ENCODE assay signal across 8 mouse cellular contexts in genomic region chr1:84841061-84841460, GRCm38 (mm10). TPM values are rescaled to one million over a fixed set of nuclear protein-coding genes. Genes with fewer than 3 reads are reported as not detected.
DNase-seq lines count a peak whose midpoint lies in the region; ATAC-seq and TF ChIP-seq lines count a peak whose summit lies in the region.

No protein-coding gene starts in this region.

- H3K4me2 ChIP-seq in heart, embryonic 12.5 days = peak overlapping the region; percentile 43
- peak overlapping the region; percentile 73 for H3K4me2 ChIP-seq in forebrain, postnatal 0 days (ENCODE audit: low read depth)

- ATAC-seq in heart, embryonic 12.5 days (ENCODE audit: insufficient number of reproducible peaks, low FRiP score) = no peak
- no peak for ATAC-seq in forebrain, postnatal 0 days

- 61% methylated on average over 3 of the region's 3 CpGs for WGBS in heart, embryonic 12.5 days
- 58% methylated on average over 3 of the region's 3 CpGs for WGBS in forebrain, postnatal 0 days
- 95% methylated on average over 2 of the region's 3 CpGs for whole genome bisulfite sequencing in macrophage (ENCODE audit: missing documents)

- H3K4me3 ChIP-seq in heart, embryonic 12.5 days = no peak overlapping the region
- H3K4me3 ChIP-seq in E14TG2a.4 (replicated peaks; ENCODE audit: low read length) (peak overlapping the region; percentile 90), macrophage (ENCODE audit: inconsistent target) (peak overlapping the region; percentile 80)
- H3K4me3 ChIP-seq in forebrain, postnatal 0 days (ENCODE audit: low read depth, low read length) = peak overlapping the region; percentile 98; the same call in 1 of the 2 replicates

- peaks cover 41% of the 10 kb centered on the region for H3K79me2 ChIP-seq in macrophage (ENCODE audit: inconsistent target)

- no peaks in the 10 kb centered on the region for H3K9me3 ChIP-seq in heart, embryonic 12.5 days (replicated peaks)
- H3K9me3 ChIP-seq in E14TG2a.4 (ENCODE audit: low read length) = no peaks in the 10 kb centered on the region
- H3K9me3 ChIP-seq in forebrain, postnatal 0 days (ENCODE audit: low read length) = no peaks in the 10 kb centered on the region

- no peaks in the 10 kb centered on the region for H3K27me3 ChIP-seq in heart, embryonic 12.5 days (replicated peaks)
- H3K27me3 ChIP-seq in E14TG2a.4 (ENCODE audit: insufficient read depth, low read length) = no peaks in the 10 kb centered on the region
- H3K27me3 ChIP-seq in forebrain, postnatal 0 days (ENCODE audit: insufficient read depth, low read length) = no peaks in the 10 kb centered on the region

- no peak overlapping the region for H3K27ac ChIP-seq in heart, embryonic 12.5 days (ENCODE audit: poor library complexity, severe bottlenecking)
- H3K27ac ChIP-seq in forebrain, postnatal 0 days (ENCODE audit: low read depth, low read length) = no peak overlapping the region
- H3K27ac ChIP-seq in macrophage = no peak overlapping the region

- DNase-seq in heart, adult 9 months (ENCODE audit: low spot score in 2 of 2) = no peak
- DNase-seq in forebrain, postnatal 0 days = no peak
- no peak for DNase-seq in thymus, postnatal 25 days
- DNase-seq in retina, embryonic 14.5 days (ENCODE audit: low spot score) = no peak
- DNase-seq in lung, postnatal 36 days = no peak

- TF ChIP-seq CTCF in E14TG2a.4 (conservative IDR thresholded peaks at IDR 0.05; ENCODE audit: low read length) = no peak
- TF ChIP-seq CTCF in forebrain, postnatal 0 days (IDR thresholded peaks at IDR 0.05; ENCODE audit: low read depth) = no peak

- H3K36me3 ChIP-seq in heart, embryonic 12.5 days = no peaks in the 10 kb centered on the region
- H3K36me3 ChIP-seq in E14TG2a.4 (ENCODE audit: insufficient read depth, low read length) (peaks cover 38% of the 10 kb centered on the region), macrophage (ENCODE audit: inconsistent target) (no peaks in the 10 kb centered on the region)
- H3K36me3 ChIP-seq in forebrain, postnatal 0 days (ENCODE audit: insufficient read depth) = no peaks in the 10 kb centered on the region

- no peak overlapping the region for H3K9ac ChIP-seq in heart, embryonic 12.5 days
- H3K9ac ChIP-seq in forebrain, postnatal 0 days = no peak overlapping the region

- peaks cover 4% of the 10 kb centered on the region for H3K4me1 ChIP-seq in heart, embryonic 12.5 days (replicated peaks)
- H3K4me1 ChIP-seq in E14TG2a.4 (replicated peaks; ENCODE audit: low read depth, low read length) = peaks cover 65% of the 10 kb centered on the region
- 0 out of 2 replicates have a peak, but pooled peaks cover 4% of the 10 kb centered on the region for H3K4me1 ChIP-seq in forebrain, postnatal 0 days (ENCODE audit: insufficient read depth)

RNA-seq across cellular contexts. Expression of gene Trip12, which starts 0.7 kb away (rescaled TPM):
- 98.5 and 98.8 TPM in 2 replicates for polyA plus RNA-seq in heart, embryonic 12.5 days (2016; fragmentation: Nextera tagmentation; extraction: Ambion mirVana)
- total RNA-seq in forebrain, postnatal 0 days (2014; rRNA removed) = 106 and 126 TPM in 2 replicates
- 13.7 and 26.0 TPM in 2 replicates for polyA plus RNA-seq in forebrain, postnatal 0 days (2015; fragmentation: Nextera tagmentation; extraction: Ambion mirVana)
- 1,000 to 10,000 TPM in 1 of 26 experiments, 100 to 1,000 TPM in 25; 722 to 1,220 (median 810) TPM for total RNA-seq in macrophage (2018; cell fraction: chromatin; rRNA removed)
- total RNA-seq in macrophage (2018; cell fraction: cytosol; rRNA removed) = 100 to 1,000 TPM; 212 to 336 (median 265) TPM
- total RNA-seq in macrophage (2018; cell fraction: nucleus; rRNA removed) = 100 to 1,000 TPM; 387 to 902 (median 495) TPM
- 138 to 185 TPM (median 152 TPM) in 3 replicates for polyA plus RNA-seq in macrophage (2018)

RNA-seq across cellular contexts. Expression of gene Fbxo36, which starts 1.4 kb away (rescaled TPM):
- 8.6 and 8.9 TPM in 2 replicates for polyA plus RNA-seq in heart, embryonic 12.5 days (2016; fragmentation: Nextera tagmentation; extraction: Ambion mirVana)
- 2.3 and 3.1 TPM in 2 replicates for total RNA-seq in forebrain, postnatal 0 days (2014; rRNA removed)
- polyA plus RNA-seq in forebrain, postnatal 0 days (2015; fragmentation: Nextera tagmentation; extraction: Ambion mirVana) = 10.8 and 11.8 TPM in 2 replicates
- 1 to 10 TPM in 8 of 26 experiments, under 1 TPM in 11, not detected in 7; 0.51 to 1.9 (median 0.97) TPM for total RNA-seq in macrophage (2018; cell fraction: chromatin; rRNA removed)
- total RNA-seq in macrophage (2018; cell fraction: cytosol; rRNA removed) = 1 to 10 TPM; 1.7 to 4.2 (median 2.8) TPM
- 1 to 10 TPM in 6 of 26 experiments, under 1 TPM in 10, not detected in 10; 0.47 to 2.6 (median 0.87) TPM for total RNA-seq in macrophage (2018; cell fraction: nucleus; rRNA removed)
- 2.8 to 6.1 TPM (median 5.5 TPM) in 3 replicates for polyA plus RNA-seq in macrophage (2018)
